Mouse (Mus musculus) stomach, embryonic 16.5 days (tissue): ENCODE results near the gene Nanos1. TPM values are rescaled to one million over a fixed set of nuclear protein-coding genes. Genes with fewer than 3 reads are reported as not detected.

Source experiments
- ATAC-seq: fragments of 200-750 bp; cut with Nextera tagmentation; 2 replicates; pipeline ENCODE4 v1.8.0; 2017; ENCODE audit warnings: moderate number of reproducible peaks, moderate TSS enrichment; ENCODE audit not compliant: insufficient read depth, low FRiP score
- H3K27ac ChIP-seq: fragments of 300-500 bp; sonication (generic); 2 replicates; pipeline ENCODE4 v1.5.1; 2014; ENCODE audit warnings: low read length
- H3K27me3 ChIP-seq: fragments of 300-500 bp; sonication (generic); 2 replicates; pipeline ENCODE4 v1.6.1; 2014; ENCODE audit warnings: low read length, control low read depth, mixed read lengths; ENCODE audit not compliant: control insufficient read depth, insufficient read depth
- H3K36me3 ChIP-seq: fragments of 300-500 bp; sonication (generic); 2 replicates; pipeline ENCODE4 v1.6.1; 2014; ENCODE audit warnings: low read length; ENCODE audit not compliant: control insufficient read depth, insufficient read depth
- H3K4me1 ChIP-seq: fragments of 300-500 bp; sonication (generic); 2 replicates; pipeline ENCODE4 v1.6.1; 2014; ENCODE audit warnings: low read length, control low read depth, mixed read lengths; ENCODE audit not compliant: control insufficient read depth, insufficient read depth
- H3K4me2 ChIP-seq: fragments of 300-500 bp; sonication (generic); 2 replicates; pipeline ENCODE4 v1.6.1; 2014; ENCODE audit warnings: low read depth, low read length, mixed read lengths
- H3K4me3 ChIP-seq: fragments of 300-500 bp; sonication (generic); replicated peaks from 2 replicates; pipeline ENCODE4 v1.5.1; 2014; ENCODE audit warnings: mild to moderate bottlenecking, low read length
- H3K9ac ChIP-seq: fragments of 300-500 bp; sonication (generic); 2 replicates; pipeline ENCODE4 v1.6.1; 2014; ENCODE audit warnings: low read length
- H3K9me3 ChIP-seq: fragments of 300-500 bp; sonication (generic); replicated peaks from 2 replicates; pipeline ENCODE4 v1.6.1; 2016; ENCODE audit warnings: low read length, control low read depth; ENCODE audit not compliant: control insufficient read depth
- WGBS: fragments of 180-500 bp; shearing (Covaris S2); extraction: QIAGEN DNeasy Blood & Tissue Kit; methylation state at CpG from one replicate; pipeline ENCODE4 v1.1.7; 2014; 5-methylcytosine and 5-hydroxymethylcytosine counted together
- polyA plus RNA-seq: library from polyadenylated mRNA; unstranded; fragments of >200 nt; fragmentation: Nextera tagmentation; extraction: Ambion mirVana; gene quantifications from 2 replicates; pipeline ENCODE4 v1.2.1, GENCODE M21; 2015

Gene Nanos1
- polyA plus RNA-seq, 1 experiment from 2014 or later = 1.1 TPM

GRCm38 (mm10) chr19:60787465-60788150 is 31.8 kb downstream of the Nanos1 start:
- peaks cover 14% of the 10 kb centered on the region; the same call in 1 of the 2 replicates for H3K4me1 ChIP-seq
- 39% methylated on average over 2 of the region's 2 CpGs for WGBS
- H3K27me3 ChIP-seq = no peaks in the 10 kb centered on the region
- no peak overlapping the region for H3K9ac ChIP-seq
- no peaks in the 10 kb centered on the region for H3K36me3 ChIP-seq
- peak overlapping the region; percentile 31; the same call in 1 of the 2 replicates for H3K4me2 ChIP-seq
- H3K9me3 ChIP-seq = no peaks in the 10 kb centered on the region
- no peak overlapping the region for H3K27ac ChIP-seq
- ATAC-seq = no peak
- H3K4me3 ChIP-seq = no peak overlapping the region

DNA sequence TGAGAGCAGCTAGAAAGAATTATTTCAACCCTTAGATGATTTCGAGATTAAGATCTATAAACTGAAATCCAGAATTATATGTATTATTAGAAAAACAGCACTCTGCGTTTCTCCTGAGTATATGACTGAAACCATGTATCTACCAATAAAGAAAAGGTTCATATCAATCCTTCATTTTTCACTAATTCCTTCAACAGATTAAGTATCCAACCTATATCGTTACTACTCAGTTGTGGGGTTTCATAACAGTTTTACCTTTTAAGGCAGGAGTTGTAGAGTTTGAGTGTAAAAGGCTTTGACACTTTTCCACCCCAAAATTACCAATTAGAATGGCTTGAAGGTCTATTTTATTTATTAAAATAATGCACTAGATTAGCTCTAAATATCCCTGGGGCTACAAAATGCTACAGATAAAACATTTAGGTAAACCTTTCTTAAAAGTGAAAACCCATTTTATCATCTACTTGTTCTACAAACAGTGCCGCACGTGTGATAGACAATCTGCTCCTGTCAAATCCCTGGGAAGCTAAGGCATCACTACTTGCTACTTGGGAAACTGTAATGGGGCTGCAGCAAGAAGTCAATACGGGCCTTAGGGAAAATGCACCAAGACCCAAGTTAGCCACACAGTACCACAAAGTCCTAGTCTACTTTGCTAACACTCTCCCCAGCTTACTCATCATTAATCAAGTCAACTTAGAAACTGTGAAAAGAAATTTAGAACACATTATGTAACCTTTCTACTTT is 32.6 kb downstream of the Nanos1 start:
- no peak overlapping the region for H3K27ac ChIP-seq
- WGBS = 27% methylated on average over 6 of the region's 6 CpGs
- ATAC-seq = no peak
- no peaks in the 10 kb centered on the region for H3K9me3 ChIP-seq
- H3K27me3 ChIP-seq = no peaks in the 10 kb centered on the region
- H3K36me3 ChIP-seq = no peaks in the 10 kb centered on the region
- peaks cover 14% of the 10 kb centered on the region; the same call in 1 of the 2 replicates for H3K4me1 ChIP-seq
- H3K4me3 ChIP-seq = peak overlapping the region; percentile 41
- H3K4me2 ChIP-seq = peak overlapping the region; percentile 68
- peak overlapping the region; percentile 52 for H3K9ac ChIP-seq

DNA sequence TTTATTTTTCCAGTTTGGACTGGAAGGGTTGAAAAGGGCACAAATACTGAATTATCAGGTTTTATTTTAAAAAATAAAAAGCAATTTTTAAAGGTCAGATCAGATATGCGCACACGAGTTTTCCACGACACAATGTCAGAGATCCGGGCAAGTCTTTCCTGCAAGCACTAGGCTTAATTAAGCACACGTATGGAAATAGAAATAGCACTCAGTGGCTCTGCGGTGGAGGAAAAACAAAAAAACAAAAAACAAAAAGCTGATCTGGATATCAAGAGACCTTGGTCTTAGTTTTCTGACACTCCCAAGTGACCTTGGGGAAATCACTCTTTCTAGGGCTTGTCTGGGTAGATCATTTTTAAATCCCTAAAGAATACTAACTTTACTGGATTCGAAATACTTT is 33.7 kb downstream of the Nanos1 start:
- H3K4me1 ChIP-seq = peaks cover 14% of the 10 kb centered on the region; the same call in 1 of the 2 replicates
- no peak for ATAC-seq
- peak overlapping the region; percentile 92 for H3K4me2 ChIP-seq
- no peaks in the 10 kb centered on the region for H3K36me3 ChIP-seq
- no peaks in the 10 kb centered on the region for H3K9me3 ChIP-seq
- H3K9ac ChIP-seq = peak overlapping the region; percentile 99
- H3K4me3 ChIP-seq = peak overlapping the region; percentile 98
- peak overlapping the region; percentile 99 for H3K27ac ChIP-seq
- whole genome bisulfite sequencing = 2% methylated on average over 7 of the region's 7 CpGs
- no peaks in the 10 kb centered on the region for H3K27me3 ChIP-seq

DNA sequence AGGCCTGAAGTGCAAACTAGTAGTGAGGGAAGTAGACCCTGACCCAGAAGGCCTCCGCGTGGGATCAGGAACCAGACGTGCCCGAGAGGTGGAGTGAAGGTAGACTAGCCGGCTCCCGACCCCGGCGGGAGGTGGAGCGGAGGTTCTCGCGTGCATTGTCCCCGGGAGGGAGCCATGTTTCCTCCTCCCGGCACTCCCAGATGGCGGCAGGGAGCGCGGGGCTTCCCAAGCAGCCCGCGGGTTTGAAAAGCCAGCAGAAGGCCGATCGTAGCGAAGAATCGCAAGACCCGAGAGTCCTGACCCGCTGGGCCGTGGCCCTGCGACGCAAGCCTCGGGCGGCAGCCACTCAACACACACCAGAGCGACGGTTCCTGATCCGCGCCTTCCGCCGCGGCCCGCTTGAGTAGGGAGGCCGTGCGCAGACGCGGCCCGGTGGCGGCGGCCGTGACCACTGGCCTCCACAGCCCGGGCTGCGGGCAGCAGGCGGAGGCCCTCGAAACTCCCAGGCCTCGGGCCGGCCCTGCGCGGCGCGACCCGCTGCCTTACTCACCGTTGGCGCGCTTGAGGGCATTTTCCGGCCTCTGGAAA is 34.2 kb downstream of the Nanos1 start:
- peak; percentile 51 for ATAC-seq

GRCm38 (mm10) chr19:60790551-60791161 is 34.9 kb downstream of the Nanos1 start, which contains the start of gene Eif3a:
Gene Eif3a, minus strand, starts transcription at chr19:60790658.
- Histone ChIP-seq H3K27ac (peak within 1 kb of the TSS; percentile 99), H3K9ac (peak within 1 kb of the TSS; percentile 99), H3K27me3 (no peaks in the 10 kb centered on the region), H3K4me2 (peak within 1 kb of the TSS; percentile 92), H3K36me3 (no peaks in the 10 kb centered on the region), H3K4me3 (peak within 1 kb of the TSS; percentile 98), H3K4me1 (peaks cover 14% of the 10 kb centered on the region; the same call in 1 of the 2 replicates), H3K9me3 (no peaks in the 10 kb centered on the region)
- peak; percentile 97 for ATAC-seq
- WGBS = under 1% methylated on average over 57 of the region's 57 CpGs

More for the DNA sequence above, 34.2 kb downstream of the Nanos1 start:
- Histone ChIP-seq H3K9me3 (no peaks in the 10 kb centered on the region), H3K27me3 (no peaks in the 10 kb centered on the region), H3K4me2 (peak overlapping the region; percentile 92), H3K4me1 (peaks cover 14% of the 10 kb centered on the region; the same call in 1 of the 2 replicates), H3K9ac (peak overlapping the region; percentile 99), H3K27ac (peak overlapping the region; percentile 99), H3K36me3 (no peaks in the 10 kb centered on the region), H3K4me3 (peak overlapping the region; percentile 98)
- WGBS = under 1% methylated on average over 60 of the region's 60 CpGs

DNA sequence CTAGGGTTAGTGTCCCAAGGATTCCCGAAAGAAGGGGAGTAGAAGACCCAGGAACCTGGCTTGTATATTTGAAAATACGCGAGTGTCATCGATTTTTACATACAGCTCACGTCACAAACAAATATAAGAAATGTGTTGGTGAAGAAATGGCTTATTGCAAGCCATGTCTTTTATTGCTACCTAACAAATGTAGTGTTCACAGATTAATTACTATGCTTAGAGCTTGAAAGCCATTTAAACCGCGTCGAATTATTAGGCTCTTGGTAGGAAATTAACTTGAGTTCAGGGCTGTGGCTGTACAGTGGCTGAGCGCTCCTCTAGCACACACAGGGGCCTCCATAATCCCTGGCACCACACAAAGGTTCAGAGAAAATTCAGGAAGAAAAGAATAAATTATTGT is 35.4 kb downstream of the Nanos1 start:
- no peak for ATAC-seq
- Histone ChIP-seq H3K9me3 (no peaks in the 10 kb centered on the region), H3K4me2 (peak overlapping the region; percentile 50), H3K9ac (peak overlapping the region; percentile 99), H3K27ac (peak overlapping the region; percentile 99), H3K27me3 (no peaks in the 10 kb centered on the region), H3K36me3 (no peaks in the 10 kb centered on the region), H3K4me1 (peaks cover 10% of the 10 kb centered on the region; the same call in 1 of the 2 replicates), H3K4me3 (peak overlapping the region; percentile 98)
- WGBS = 18% methylated on average over 9 of the region's 9 CpGs

GRCm38 (mm10) chr19:60793170-60793707 is 37.5 kb downstream of the Nanos1 start:
- H3K27ac ChIP-seq = no peak overlapping the region
- 73% methylated on average over 2 of the region's 2 CpGs for WGBS

GRCm38 (mm10) chr19:60795244-60795643 is 39.5 kb downstream of the Nanos1 start:
- Histone ChIP-seq H3K27ac (no peak overlapping the region), H3K36me3 (no peaks in the 10 kb centered on the region), H3K27me3 (no peaks in the 10 kb centered on the region), H3K9me3 (no peaks in the 10 kb centered on the region), H3K9ac (no peak overlapping the region), H3K4me2 (no peak overlapping the region), H3K4me3 (no peak overlapping the region), H3K4me1 (no peaks in the 10 kb centered on the region)
- ATAC-seq = no peak
- WGBS = 91% methylated on average over 2 of the region's 2 CpGs

More at GRCm38 (mm10) chr19:60793170-60793707, 37.5 kb downstream of the Nanos1 start:
- no peak for ATAC-seq
- no peaks in the 10 kb centered on the region for H3K36me3 ChIP-seq
- H3K4me1 ChIP-seq = 0 out of 2 replicates have a peak, but pooled peaks cover 2% of the 10 kb centered on the region
- H3K9me3 ChIP-seq = no peaks in the 10 kb centered on the region
- H3K4me3 ChIP-seq = no peak overlapping the region
- no peaks in the 10 kb centered on the region for H3K27me3 ChIP-seq
- H3K4me2 ChIP-seq = no peak overlapping the region
- no peak overlapping the region for H3K9ac ChIP-seq
